10 mouse cellular contexts compared by ENCODE assay signal in genomic region chr10:20927894-20928293, GRCm38 (mm10). TPM values are rescaled to one million over a fixed set of nuclear protein-coding genes. Genes with fewer than 3 reads are reported as not detected.
DNase-seq lines count a peak whose midpoint lies in the region; ATAC-seq and TF ChIP-seq lines count a peak whose summit lies in the region.
"Had no signal": no experiment of that assay in that cellular context is flagged by ENCODE, and none has a peak within 500 bp of the region (broad histone marks: within the 10 kb centered on the region; RNA-seq: fewer than 3 reads in every experiment).

No protein-coding gene starts in this region.

- H3K9me3 ChIP-seq in lung, postnatal 0 days (ENCODE audit: low read length), result no peaks in the 10 kb centered on the region
- H3K9me3 ChIP-seq: embryonic facial prominence, embryonic 12.5 days; neural tube, embryonic 13.5 days had no signal

- no peaks in the 10 kb centered on the region for H3K36me3 ChIP-seq in lung, postnatal 0 days (ENCODE audit: insufficient read depth, low read length)
- H3K36me3 ChIP-seq: embryonic facial prominence, embryonic 12.5 days; neural tube, embryonic 13.5 days had no signal

- H3K4me3 ChIP-seq in lung, postnatal 0 days (ENCODE audit: low read depth, low read length), result no peak overlapping the region
- H3K4me3 ChIP-seq: embryonic facial prominence, embryonic 12.5 days; neural tube, embryonic 13.5 days had no signal

- peak; percentile 11 for DNase-seq in adrenal gland, postnatal 14 days
- DNase-seq in adrenal gland, postnatal 25 days, result no peak
- peak; percentile 55 for DNase-seq in layer of hippocampus, adult 11-12 months (ENCODE audit: low spot score)
- DNase-seq in layer of hippocampus, postnatal 25 days (ENCODE audit: extremely low spot score in 1 of 2, low spot score in 1 of 2), result no peak
- peak; percentile 12 for DNase-seq in adipocyte (ENCODE audit: low spot score)
- peak; percentile 67 for DNase-seq in lung, postnatal 0 days (ENCODE audit: low spot score)
- no peak for DNase-seq in cerebellum, adult 9-10 months
- no peak for DNase-seq in thymus, postnatal 14 days

- ATAC-seq in lung, postnatal 0 days, result no peak

- TF ChIP-seq EP300 in lung, postnatal 0 days (IDR thresholded peaks at IDR 0.05), result no peak

- H3K4me1 ChIP-seq in lung, postnatal 0 days (ENCODE audit: insufficient read depth, low read depth, low read length), result no peaks in the 10 kb centered on the region
- H3K4me1 ChIP-seq: embryonic facial prominence, embryonic 12.5 days; neural tube, embryonic 13.5 days had no signal

- WGBS in lung, postnatal 0 days, result 32% methylated on average over 4 of the region's 4 CpGs

- H3K27ac ChIP-seq in lung, postnatal 0 days (ENCODE audit: low read length), result no peak overlapping the region
- H3K27ac ChIP-seq: embryonic facial prominence, embryonic 12.5 days; neural tube, embryonic 13.5 days had no signal

- H3K4me2 ChIP-seq in lung, postnatal 0 days (replicated peaks; ENCODE audit: low read depth, low read length), result no peak overlapping the region
- H3K4me2 ChIP-seq: embryonic facial prominence, embryonic 12.5 days; neural tube, embryonic 13.5 days had no signal

- peak; percentile 77 for TF ChIP-seq CTCF in lung, postnatal 0 days (IDR thresholded peaks at IDR 0.05)

- H3K27me3 ChIP-seq in lung, postnatal 0 days (replicated peaks; ENCODE audit: insufficient read depth, low read length), result no peaks in the 10 kb centered on the region
- H3K27me3 ChIP-seq: embryonic facial prominence, embryonic 12.5 days; neural tube, embryonic 13.5 days had no signal

- H3K9ac ChIP-seq in lung, postnatal 0 days (replicated peaks; ENCODE audit: low read depth), result no peak overlapping the region
- H3K9ac ChIP-seq: embryonic facial prominence, embryonic 12.5 days; neural tube, embryonic 13.5 days had no signal

RNA-seq across cellular contexts. Expression of gene Ahi1, which starts 24.5 kb away (rescaled TPM):
- total RNA-seq in adrenal gland, postnatal 14 days (2021), result 32.6 and 32.9 TPM in 2 replicates
- 31.9 and 33.1 TPM in 2 replicates for total RNA-seq in adrenal gland, postnatal 25 days (2021)
- total RNA-seq in layer of hippocampus, postnatal 25 days (2021), result 100 to 1,000 TPM; 192 to 215 TPM
- 3.2 and 3.4 TPM in 2 replicates for polyA plus RNA-seq in lung, postnatal 0 days (2015; fragmentation: Nextera tagmentation; extraction: Ambion mirVana)

Comparison
In these comparisons a context has a peak if more than half of its experiments do, and no peak if none do; other contexts are left out.
1. DNase-seq: peak in adrenal gland, postnatal 14 days (single experiment), layer of hippocampus, adult 11-12 months (single experiment), adipocyte (single experiment) and lung, postnatal 0 days (single experiment); none in adrenal gland, postnatal 25 days (single experiment), layer of hippocampus, postnatal 25 days (0 of 2), cerebellum, adult 9-10 months (single experiment) and thymus, postnatal 14 days (single experiment).